Mouse (Mus musculus) C2C12 (cell line): ENCODE measurements around the gene Tbcd.

Experiments used
- CEBPB ChIP-seq: IDR thresholded peaks from one replicate; pipeline ENCODE4 v1.6.1; 2011; ENCODE audit warnings: low read depth, mild to moderate bottlenecking, control low read depth, moderate library complexity
- CTCF ChIP-seq: IDR thresholded peaks from one replicate; pipeline ENCODE4 v1.5.1; 2011; ENCODE audit not compliant: control insufficient read depth, insufficient read depth, insufficient read length
- MAX ChIP-seq: IDR thresholded peaks from one replicate; pipeline ENCODE4 v1.6.1; 2011; ENCODE audit warnings: mild to moderate bottlenecking, control low read depth
- MYOD1 ChIP-seq: IDR thresholded peaks from one replicate; pipeline ENCODE4 v1.6.1; 2011; ENCODE audit warnings: low read depth; ENCODE audit not compliant: control insufficient read depth, insufficient read length
- MYOG ChIP-seq: IDR thresholded peaks from one replicate; pipeline ENCODE4 v1.6.1; 2011; ENCODE audit not compliant: control insufficient read depth, insufficient read length; ENCODE audit errors: extremely low read depth
- USF1 ChIP-seq: IDR thresholded peaks from one replicate; pipeline ENCODE4 v1.6.1; 2011; ENCODE audit warnings: low read depth, mild to moderate bottlenecking, control low read depth, moderate library complexity

DNA sequence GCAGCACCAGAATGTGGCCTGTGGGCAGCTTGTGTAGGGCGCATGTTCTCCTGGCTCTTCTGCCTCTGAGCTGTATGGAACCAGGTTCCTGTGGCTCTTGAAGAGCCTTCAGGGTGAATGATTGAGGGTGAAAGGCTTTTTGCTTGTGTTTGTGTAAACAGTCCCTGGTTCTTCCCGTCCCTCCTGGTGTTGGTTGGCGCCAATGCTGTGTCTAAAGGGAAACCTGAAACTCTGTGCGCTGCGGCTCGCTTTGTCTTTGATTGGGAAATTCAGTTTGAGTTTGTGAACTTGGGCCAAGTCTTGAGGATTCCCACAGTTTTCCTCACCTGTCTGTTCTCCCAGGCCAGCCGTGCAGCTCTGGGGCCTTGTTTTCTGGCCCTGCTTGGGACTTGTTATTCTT is 72.4 kb downstream of the Tbcd start:
- TF ChIP-seq CTCF = no peak
- no peak for TF ChIP-seq MAX
- TF ChIP-seq USF1 = no peak
- TF ChIP-seq MYOD1 = no peak
- TF ChIP-seq CEBPB = no peak
- no peak for TF ChIP-seq MYOG
